Mouse (Mus musculus) small intestine, adult 2 months (tissue): ENCODE measurements at regions not wholly inside any gene's neighbourhood (a gene's known extent, or its start where the extent isn't known, plus 50 kb on each side); places are given as distances from the start of the nearest gene placed in this dataset.

ENCODE experiments used
- H3K27ac ChIP-seq: fragments of 200-500 bp; 2 replicates; pipeline ENCODE4 v1.5.1; 2012; ENCODE audit warnings: low read depth, low read length, control low read depth, inconsistent platforms; ENCODE audit not compliant: insufficient read depth
- H3K27me3 ChIP-seq: fragments of 200-500 bp; 2 replicates; pipeline ENCODE4 v1.6.1; 2012; ENCODE audit warnings: mild to moderate bottlenecking, moderate library complexity, low read length, inconsistent platforms; ENCODE audit not compliant: control insufficient read depth, insufficient read depth
- H3K36me3 ChIP-seq: fragments of 200-500 bp; 2 replicates; pipeline ENCODE4 v1.6.1; 2012; ENCODE audit warnings: mild to moderate bottlenecking, low read length, control low read depth, inconsistent platforms; ENCODE audit not compliant: control insufficient read depth, insufficient read depth
- H3K4me1 ChIP-seq: fragments of 200-500 bp; 2 replicates; pipeline ENCODE4 v1.6.1; 2012; ENCODE audit warnings: low read length, inconsistent platforms, mixed read lengths; ENCODE audit not compliant: control insufficient read depth, insufficient read depth, insufficient read length
- H3K4me3 ChIP-seq: fragments of 200-500 bp; 2 replicates; pipeline ENCODE4 v1.5.1; 2012; ENCODE audit warnings: low read depth, mild to moderate bottlenecking, control low read depth, inconsistent platforms, low read length, moderate library complexity
- CTCF ChIP-seq: fragments of 200-500 bp; IDR thresholded peaks from 2 replicates; pipeline ENCODE4 v1.5.1; 2012; ENCODE audit warnings: low read depth, mild to moderate bottlenecking, control low read depth, inconsistent platforms, low read length, moderate library complexity, mixed read lengths; ENCODE audit not compliant: insufficient replicate concordance, insufficient read length; ENCODE audit errors: extremely low read depth
- POLR2A ChIP-seq: fragments of 200-500 bp; IDR thresholded peaks from 2 replicates; pipeline ENCODE4 v1.6.1; 2012; ENCODE audit warnings: low read depth, mild to moderate bottlenecking, control low read depth, inconsistent platforms, low read length, moderate library complexity
- WGBS: fragments of 180-500 bp; shearing (Covaris S2); methylation state at CpG from one replicate; pipeline ENCODE4 v1.1.7; 2018; 5-methylcytosine and 5-hydroxymethylcytosine counted together

DNA sequence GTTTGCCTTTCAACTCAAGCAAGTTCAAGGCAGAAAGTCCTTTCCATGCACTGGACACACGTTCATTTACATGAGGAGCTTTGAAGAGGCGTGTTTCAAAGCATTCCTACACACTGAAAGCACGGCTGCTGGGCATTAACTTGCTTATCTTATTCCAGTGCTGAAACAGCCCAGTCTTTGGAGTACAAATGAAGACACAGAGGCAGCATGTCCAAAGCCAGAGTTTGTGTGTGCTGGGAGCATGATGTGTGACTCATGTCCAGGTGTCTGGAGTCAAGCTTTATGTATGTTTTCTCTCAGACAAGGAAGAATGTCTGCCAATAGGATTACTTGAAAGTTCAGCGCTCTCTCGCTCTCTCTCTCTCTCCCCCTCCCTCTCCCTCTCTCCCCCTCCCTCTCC lies 287.2 kb upstream of the Adamts9 start:
- no peak overlapping the region for H3K27ac ChIP-seq
- TF ChIP-seq POLR2A (no peak), CTCF (no peak)
- no peaks in the 10 kb centered on the region for H3K27me3 ChIP-seq
- H3K36me3 ChIP-seq = no peaks in the 10 kb centered on the region
- H3K4me1 ChIP-seq = no peaks in the 10 kb centered on the region
- WGBS = 48% methylated on average over 5 of the region's 5 CpGs
- no peak overlapping the region for H3K4me3 ChIP-seq

DNA sequence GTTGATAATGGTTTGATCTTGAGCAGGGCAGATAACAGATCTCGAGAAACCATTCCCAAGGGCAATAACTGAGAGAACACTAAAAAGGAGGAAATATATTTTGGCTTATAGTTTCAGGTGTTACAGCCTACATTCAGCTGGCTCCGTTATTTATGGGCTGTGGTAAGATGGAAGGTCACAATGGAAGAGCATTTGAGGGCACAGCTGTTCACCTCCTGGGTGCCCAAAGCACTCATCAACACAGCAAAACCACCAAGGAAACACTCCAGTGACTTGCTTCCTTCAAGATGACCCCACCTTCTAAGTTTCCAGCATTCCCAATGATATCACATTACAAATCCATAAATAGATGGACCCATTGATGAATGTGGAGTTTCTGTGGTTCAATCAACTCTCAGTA lies 286.0 kb upstream of the Adamts9 start:
- Histone ChIP-seq H3K27ac (no peak overlapping the region), H3K36me3 (no peaks in the 10 kb centered on the region), H3K4me1 (no peaks in the 10 kb centered on the region), H3K4me3 (no peak overlapping the region), H3K27me3 (no peaks in the 10 kb centered on the region)
- WGBS = 76% methylated on average over 2 of the region's 2 CpGs
- TF ChIP-seq POLR2A = no peak
- TF ChIP-seq CTCF = no peak

GRCm38 (mm10) chr6:93223610-93224550 lies 280.6 kb upstream of the Adamts9 start:
- Histone ChIP-seq H3K4me3 (no peak overlapping the region), H3K4me1 (no peaks in the 10 kb centered on the region), H3K27me3 (no peaks in the 10 kb centered on the region), H3K27ac (no peak overlapping the region), H3K36me3 (no peaks in the 10 kb centered on the region)
- 32% methylated on average over 8 of the region's 8 CpGs for WGBS
- TF ChIP-seq POLR2A = no peak
- TF ChIP-seq CTCF = no peak

DNA sequence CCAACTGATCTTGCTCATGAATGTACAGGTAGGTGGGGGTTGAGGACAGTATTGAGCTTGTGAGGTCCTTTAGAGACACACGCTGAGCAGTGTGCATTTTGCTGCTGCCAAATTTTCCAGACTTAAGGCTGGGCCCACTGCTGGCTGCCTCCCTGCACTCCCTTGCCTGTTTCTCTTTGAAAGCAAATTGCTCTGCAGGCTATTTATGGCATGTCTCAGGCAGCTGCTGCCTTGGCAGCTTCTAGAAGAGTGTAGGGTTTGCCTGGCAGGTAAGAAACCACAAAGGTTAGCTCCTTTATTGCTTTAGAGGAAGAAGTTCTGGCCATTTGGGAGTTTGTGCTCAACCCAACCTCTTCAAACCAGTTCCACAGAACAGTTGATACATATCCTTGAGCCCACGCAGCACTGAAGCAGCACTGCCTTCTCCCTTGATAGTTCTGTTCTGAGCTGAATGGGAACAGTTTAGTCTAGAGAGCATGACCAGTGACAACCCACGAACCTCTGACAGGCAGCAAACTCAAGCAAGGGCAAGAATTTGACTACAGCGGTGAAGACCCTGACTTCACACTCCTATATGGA lies 274.8 kb upstream of the Adamts9 start:
- Histone ChIP-seq H3K4me3 (no peak overlapping the region), H3K27me3 (no peaks in the 10 kb centered on the region), H3K27ac (no peak overlapping the region), H3K36me3 (no peaks in the 10 kb centered on the region), H3K4me1 (no peaks in the 10 kb centered on the region)
- 75% methylated on average over 4 of the region's 4 CpGs for WGBS
- TF ChIP-seq CTCF = no peak
- TF ChIP-seq POLR2A = no peak

GRCm38 (mm10) chr6:93200886-93201285 lies 257.6 kb upstream of the Adamts9 start:
- no peak overlapping the region for H3K27ac ChIP-seq
- TF ChIP-seq POLR2A (no peak), CTCF (no peak)
- no peak overlapping the region for H3K4me3 ChIP-seq
- H3K4me1 ChIP-seq = no peaks in the 10 kb centered on the region
- no peaks in the 10 kb centered on the region for H3K36me3 ChIP-seq
- 90% methylated on average over 1 of the region's 1 CpGs for WGBS
- no peaks in the 10 kb centered on the region for H3K27me3 ChIP-seq

- WGBS = 78% methylated on average over 6 of the region's 6 CpGs
- TF ChIP-seq POLR2A (no peak), CTCF (no peak)
- H3K4me3 ChIP-seq = no peak overlapping the region
Measured at GRCm38 (mm10) chr6:93194741-93195140, 251.4 kb upstream of the Adamts9 start.

DNA sequence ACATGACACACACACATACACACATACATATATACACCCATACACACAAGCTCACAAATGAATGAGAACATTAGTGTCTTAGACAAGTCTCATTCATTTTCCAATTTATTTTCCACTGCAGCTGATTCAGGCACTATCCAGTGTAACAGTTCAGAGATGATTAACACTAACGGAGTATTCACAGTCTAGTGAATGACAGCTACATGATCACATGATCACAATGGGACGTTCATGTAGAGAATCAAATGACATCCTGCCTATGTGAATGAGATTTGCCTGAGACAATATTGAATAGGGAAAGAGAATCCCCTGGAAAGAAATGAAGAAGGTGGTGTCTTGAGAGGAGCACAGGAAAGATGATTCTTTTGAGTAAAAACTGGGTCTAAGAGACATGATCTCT lies 249.7 kb upstream of the Adamts9 start:
- Histone ChIP-seq H3K27me3 (no peaks in the 10 kb centered on the region), H3K4me3 (no peak overlapping the region), H3K27ac (no peak overlapping the region), H3K4me1 (no peaks in the 10 kb centered on the region), H3K36me3 (no peaks in the 10 kb centered on the region)
- TF ChIP-seq CTCF (no peak), POLR2A (no peak)
- 65% methylated on average over 2 of the region's 2 CpGs for WGBS

More at GRCm38 (mm10) chr6:93194741-93195140, 251.4 kb upstream of the Adamts9 start:
- no peak overlapping the region for H3K27ac ChIP-seq
- H3K36me3 ChIP-seq = no peaks in the 10 kb centered on the region
- H3K4me1 ChIP-seq = no peaks in the 10 kb centered on the region
- H3K27me3 ChIP-seq = no peaks in the 10 kb centered on the region
